Mouse (Mus musculus) hindbrain, embryonic 13.5 days (tissue): Measurements from ENCODE around the gene Sp2. TPM values are rescaled to one million over a fixed set of nuclear protein-coding genes. Genes with fewer than 3 reads are reported as not detected.

Source experiments
- ATAC-seq: fragments of 200-750 bp; cut with Nextera tagmentation; 2 replicates; pipeline ENCODE4 v1.8.0; 2017; ENCODE audit warnings: moderate TSS enrichment; ENCODE audit not compliant: low FRiP score
- H3K27ac ChIP-seq: fragments of 300-500 bp; sonication (generic); 2 replicates; pipeline ENCODE4 v1.5.1; 2015; ENCODE audit warnings: inconsistent platforms, mild to moderate bottlenecking, moderate library complexity
- H3K27me3 ChIP-seq: fragments of 300-500 bp; sonication (generic); 2 replicates; pipeline ENCODE4 v1.6.1; 2015; ENCODE audit warnings: mild to moderate bottlenecking, inconsistent platforms
- H3K36me3 ChIP-seq: fragments of 300-500 bp; sonication (generic); 2 replicates; pipeline ENCODE4 v1.6.1; 2015; ENCODE audit warnings: mild to moderate bottlenecking, inconsistent platforms
- H3K4me1 ChIP-seq: fragments of 300-500 bp; sonication (generic); replicated peaks from 2 replicates; pipeline ENCODE4 v1.6.1; 2015; ENCODE audit warnings: inconsistent platforms
- H3K4me2 ChIP-seq: fragments of 300-500 bp; sonication (generic); 2 replicates; pipeline ENCODE4 v1.6.1; 2015; ENCODE audit warnings: inconsistent platforms, mild to moderate bottlenecking, moderate library complexity
- H3K4me3 ChIP-seq: fragments of 300-500 bp; sonication (generic); 2 replicates; pipeline ENCODE4 v1.5.1; 2015; ENCODE audit warnings: mild to moderate bottlenecking, inconsistent platforms
- H3K9ac ChIP-seq: fragments of 300-500 bp; sonication (generic); 2 replicates; pipeline ENCODE4 v1.6.1; 2015; ENCODE audit warnings: mild to moderate bottlenecking, inconsistent platforms
- H3K9me3 ChIP-seq: fragments of 300-500 bp; sonication (generic); 2 replicates; pipeline ENCODE4 v1.6.1; 2016; ENCODE audit warnings: inconsistent platforms
- WGBS: fragments of 180-500 bp; shearing (Covaris S2); methylation state at CpG from one replicate; pipeline ENCODE4 v1.1.7; 2015; 5-methylcytosine and 5-hydroxymethylcytosine counted together
- polyA plus RNA-seq: library from polyadenylated mRNA; unstranded; fragments of >200 nt; fragmentation: Nextera tagmentation; extraction: Ambion mirVana; gene quantifications from 2 replicates; pipeline ENCODE4 v1.2.1, GENCODE M21; 2015

The Sp2 gene
- polyA plus RNA-seq, 1 experiment from 2014 or later, result 15.9 TPM

DNA sequence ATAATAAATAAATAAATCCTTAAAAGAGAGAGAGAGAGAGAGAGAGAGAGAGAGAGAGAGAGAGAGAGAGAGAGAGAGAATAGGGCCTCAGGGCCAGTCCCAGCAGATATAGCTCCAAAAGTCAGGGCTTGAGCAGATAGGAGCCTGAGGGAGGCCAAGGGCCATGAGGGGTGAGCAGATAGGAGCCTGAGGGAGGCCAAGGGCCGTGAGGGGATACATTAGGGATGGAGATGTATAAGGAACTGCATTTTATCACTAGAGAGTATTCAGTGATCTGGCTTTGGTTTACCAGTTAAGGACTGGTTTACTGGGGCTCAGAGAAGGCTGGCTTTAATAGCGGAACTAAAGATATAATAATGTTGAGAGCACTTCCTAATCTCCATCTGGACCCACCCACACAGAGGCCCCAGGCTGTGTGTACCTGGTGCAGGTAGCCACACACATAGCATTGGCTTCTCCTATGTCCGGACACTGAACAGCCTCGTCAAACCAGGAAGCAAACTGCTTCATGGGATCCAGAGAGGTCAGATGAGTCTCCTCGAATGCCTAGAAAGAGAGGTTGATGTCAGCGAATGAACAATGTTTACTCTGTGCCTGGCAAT is 40.7 kb downstream of the Sp2 start:
- Histone ChIP-seq H3K27me3 (peaks cover 9% of the 10 kb centered on the region), H3K36me3 (no peaks in the 10 kb centered on the region), H3K4me1 (peaks cover 26% of the 10 kb centered on the region), H3K4me3 (no peak overlapping the region), H3K27ac (no peak overlapping the region), H3K9me3 (no peaks in the 10 kb centered on the region), H3K9ac (no peak overlapping the region), H3K4me2 (no peak overlapping the region)
- 78% methylated on average over 6 of the region's 6 CpGs for WGBS
- no peak for ATAC-seq

GRCm38 (mm10) chr11:96940578-96941465 is 41.9 kb downstream of the Sp2 start:
- Histone ChIP-seq H3K27me3 (peaks cover 9% of the 10 kb centered on the region), H3K4me3 (no peak overlapping the region), H3K36me3 (no peaks in the 10 kb centered on the region), H3K4me2 (no peak overlapping the region), H3K9ac (no peak overlapping the region), H3K9me3 (no peaks in the 10 kb centered on the region), H3K27ac (no peak overlapping the region), H3K4me1 (peaks cover 20% of the 10 kb centered on the region)
- 78% methylated on average over 16 of the region's 16 CpGs for WGBS
- ATAC-seq, result no peak

- 91% methylated on average over 6 of the region's 6 CpGs for WGBS
- Histone ChIP-seq H3K27ac (no peak overlapping the region), H3K4me1 (peaks cover 8% of the 10 kb centered on the region), H3K4me3 (no peak overlapping the region), H3K9me3 (no peaks in the 10 kb centered on the region), H3K9ac (no peak overlapping the region), H3K4me2 (no peak overlapping the region), H3K27me3 (peaks cover 4% of the 10 kb centered on the region; the same call in 1 of the 2 replicates), H3K36me3 (no peaks in the 10 kb centered on the region)
- ATAC-seq, result no peak
Measured at GRCm38 (mm10) chr11:96938426-96938800, 44.3 kb downstream of the Sp2 start.

GRCm38 (mm10) chr11:96937549-96938425 is 45.0 kb downstream of the Sp2 start:
- Histone ChIP-seq H3K9ac (no peak overlapping the region), H3K4me1 (0 out of 2 replicates have a peak, but pooled peaks cover 6% of the 10 kb centered on the region), H3K27ac (no peak overlapping the region), H3K4me2 (no peak overlapping the region), H3K36me3 (no peaks in the 10 kb centered on the region), H3K27me3 (peaks cover 4% of the 10 kb centered on the region; the same call in 1 of the 2 replicates), H3K4me3 (no peak overlapping the region), H3K9me3 (no peaks in the 10 kb centered on the region)
- WGBS, result 51% methylated on average over 10 of the region's 10 CpGs
- ATAC-seq, result no peak

GRCm38 (mm10) chr11:96935872-96936650 is 46.7 kb downstream of the Sp2 start:
- H3K27ac ChIP-seq, result no peak overlapping the region
- 87% methylated on average over 9 of the region's 9 CpGs for WGBS
- no peaks in the 10 kb centered on the region for H3K27me3 ChIP-seq
- no peaks in the 10 kb centered on the region for H3K9me3 ChIP-seq
- H3K4me2 ChIP-seq, result no peak overlapping the region
- H3K4me3 ChIP-seq, result no peak overlapping the region
- H3K4me1 ChIP-seq, result 0 out of 2 replicates have a peak, but pooled peaks cover 6% of the 10 kb centered on the region
- H3K36me3 ChIP-seq, result no peaks in the 10 kb centered on the region
- no peak for ATAC-seq
- H3K9ac ChIP-seq, result no peak overlapping the region

DNA sequence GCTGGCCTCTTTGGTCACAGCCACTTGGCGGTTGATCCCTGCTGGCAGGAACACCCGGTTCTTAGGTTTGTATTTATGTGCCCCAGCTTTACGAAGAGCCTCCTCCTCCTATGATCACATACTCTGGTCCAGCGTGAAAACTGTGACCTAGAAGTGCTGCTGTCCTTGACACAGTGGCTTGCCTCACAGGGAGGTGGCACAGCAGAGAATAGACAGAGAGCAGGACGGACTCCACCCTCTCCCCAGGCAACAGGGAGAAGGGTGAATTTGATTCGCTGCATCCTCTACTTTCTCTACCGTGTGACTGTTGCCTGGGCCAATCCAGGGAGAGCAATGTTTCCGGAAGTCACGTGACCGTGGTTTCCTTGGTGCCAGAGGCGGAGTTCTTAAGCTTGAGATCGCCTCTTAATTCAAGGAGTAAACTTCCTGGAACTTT is 47.8 kb downstream of the Sp2 start:
- H3K4me1 ChIP-seq, result 0 out of 2 replicates have a peak, but pooled peaks cover 6% of the 10 kb centered on the region
- H3K9ac ChIP-seq, result no peak overlapping the region
- no peak overlapping the region for H3K27ac ChIP-seq
- peak; percentile 54; the same call in 1 of the 2 replicates for ATAC-seq
- H3K27me3 ChIP-seq, result peaks cover 5% of the 10 kb centered on the region
- WGBS, result 29% methylated on average over 12 of the region's 12 CpGs
- no peaks in the 10 kb centered on the region for H3K36me3 ChIP-seq
- peak overlapping the region; percentile 39 for H3K4me2 ChIP-seq
- no peak overlapping the region for H3K4me3 ChIP-seq
- no peaks in the 10 kb centered on the region for H3K9me3 ChIP-seq

DNA sequence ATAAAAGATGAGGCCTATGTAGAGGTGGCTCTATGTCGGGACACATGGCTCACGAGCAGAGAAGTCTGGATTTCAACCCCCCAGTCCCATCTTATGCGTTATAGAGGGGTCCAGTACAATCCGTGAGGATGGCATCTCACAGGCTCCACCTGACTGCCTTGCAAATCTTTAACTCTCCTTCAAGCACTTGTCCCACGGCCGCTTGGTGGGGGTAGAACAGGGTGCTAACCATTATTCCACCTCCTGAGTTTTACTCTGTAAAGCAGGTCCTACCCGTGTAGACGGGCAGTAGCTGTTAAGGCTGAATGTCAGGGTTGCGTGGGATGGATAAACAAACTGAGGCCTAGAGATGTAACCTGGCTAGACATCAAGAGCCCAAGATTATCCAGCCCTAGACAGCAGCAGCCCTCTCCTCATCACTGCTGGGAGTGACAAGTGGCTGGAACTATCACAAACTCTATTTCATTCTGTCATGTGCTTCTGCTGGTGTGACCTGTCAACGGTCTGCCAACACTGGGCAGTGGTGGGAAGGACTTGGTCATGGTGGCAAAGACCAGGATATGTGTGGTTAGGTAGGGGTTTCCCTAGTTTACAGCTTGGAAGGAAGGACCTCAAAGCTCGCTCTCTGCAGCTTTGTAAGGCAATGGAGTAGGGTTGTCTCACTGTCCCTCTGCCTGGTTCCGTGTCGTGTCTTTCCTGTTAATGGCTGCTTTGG is 49.0 kb downstream of the Sp2 start:
- no peak for ATAC-seq
- Histone ChIP-seq H3K9ac (no peak overlapping the region), H3K36me3 (no peaks in the 10 kb centered on the region), H3K4me3 (no peak overlapping the region), H3K27me3 (peaks cover 17% of the 10 kb centered on the region), H3K9me3 (no peaks in the 10 kb centered on the region), H3K27ac (no peak overlapping the region), H3K4me1 (0 out of 2 replicates have a peak, but pooled peaks cover 11% of the 10 kb centered on the region), H3K4me2 (no peak overlapping the region)
- 92% methylated on average over 13 of the region's 13 CpGs for WGBS

GRCm38 (mm10) chr11:96931327-96932062 is 51.3 kb downstream of the Sp2 start:
- H3K36me3 ChIP-seq, result no peaks in the 10 kb centered on the region
- H3K27ac ChIP-seq, result no peak overlapping the region
- no peak overlapping the region for H3K4me2 ChIP-seq
- H3K4me1 ChIP-seq, result 0 out of 2 replicates have a peak, but pooled peaks cover 11% of the 10 kb centered on the region
- peaks cover 32% of the 10 kb centered on the region for H3K27me3 ChIP-seq
- WGBS, result 75% methylated on average over 8 of the region's 8 CpGs
- no peak for ATAC-seq
- H3K9ac ChIP-seq, result no peak overlapping the region
- H3K9me3 ChIP-seq, result no peaks in the 10 kb centered on the region
- no peak overlapping the region for H3K4me3 ChIP-seq

- no peaks in the 10 kb centered on the region for H3K36me3 ChIP-seq
- no peaks in the 10 kb centered on the region for H3K9me3 ChIP-seq
- no peak overlapping the region for H3K4me3 ChIP-seq
- H3K27ac ChIP-seq, result no peak overlapping the region
- H3K27me3 ChIP-seq, result peaks cover 32% of the 10 kb centered on the region
- 0 out of 2 replicates have a peak, but pooled peaks cover 7% of the 10 kb centered on the region for H3K4me1 ChIP-seq
- no peak for ATAC-seq
- H3K9ac ChIP-seq, result no peak overlapping the region
- 70% methylated on average over 9 of the region's 9 CpGs for WGBS
- H3K4me2 ChIP-seq, result no peak overlapping the region
Measured at GRCm38 (mm10) chr11:96929766-96930331, 52.9 kb downstream of the Sp2 start.

DNA sequence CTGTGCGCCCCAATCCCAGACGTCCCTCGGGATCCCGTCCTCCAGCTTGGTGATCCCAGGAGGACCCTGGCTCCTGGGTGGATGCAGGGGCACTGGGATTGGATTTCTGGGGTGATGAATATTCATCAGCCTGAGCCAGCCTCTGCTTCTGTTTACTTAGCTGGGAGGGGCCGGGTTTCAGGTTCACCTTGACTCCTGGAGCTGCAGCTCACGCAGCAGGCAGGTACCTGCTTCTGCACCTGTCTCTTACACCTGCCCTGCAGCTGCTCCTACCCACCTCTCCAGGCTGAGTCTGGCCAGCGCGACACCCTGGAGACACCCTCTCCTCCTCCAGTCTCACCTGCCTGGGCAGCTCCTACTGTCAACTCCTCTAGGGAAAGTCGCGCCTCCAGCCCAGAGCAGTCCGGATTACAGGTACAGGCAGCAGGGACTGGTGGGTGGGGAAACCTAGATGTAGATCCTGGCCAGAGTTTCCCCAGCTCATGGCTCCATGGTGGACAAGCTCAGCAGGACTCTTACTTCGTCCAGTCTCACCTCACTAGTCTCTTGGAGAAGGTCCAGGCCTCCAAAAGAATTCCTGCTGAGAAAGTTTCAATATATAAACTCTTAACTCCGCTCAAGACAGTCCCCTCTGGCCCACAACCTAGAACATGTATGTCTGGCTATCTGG is 53.5 kb downstream of the Sp2 start:
- H3K9ac ChIP-seq, result no peak overlapping the region
- peaks cover 32% of the 10 kb centered on the region for H3K27me3 ChIP-seq
- no peak overlapping the region for H3K27ac ChIP-seq
- H3K4me2 ChIP-seq, result no peak overlapping the region
- no peak overlapping the region for H3K4me3 ChIP-seq
- H3K4me1 ChIP-seq, result 0 out of 2 replicates have a peak, but pooled peaks cover 5% of the 10 kb centered on the region
- H3K36me3 ChIP-seq, result no peaks in the 10 kb centered on the region
- no peak for ATAC-seq
- WGBS, result 15% methylated on average over 13 of the region's 13 CpGs
- H3K9me3 ChIP-seq, result no peaks in the 10 kb centered on the region
